Mouse (Mus musculus) cerebellum, postnatal 25 days (tissue): Measurements from ENCODE around the gene Fcgr4.
"Not testable (repeated sequence)": the region's sequence is repeated elsewhere in the genome, so short reads cannot be mapped to it uniquely, and the experiment has no call there.

Source experiments
- DNase-seq, 2 experiments: peaks; one replicate each; pipeline ENCODE4 v3.0.0; 2021; ENCODE audit warnings: mixed read lengths in 2 of 2

The Fcgr4 gene

DNA sequence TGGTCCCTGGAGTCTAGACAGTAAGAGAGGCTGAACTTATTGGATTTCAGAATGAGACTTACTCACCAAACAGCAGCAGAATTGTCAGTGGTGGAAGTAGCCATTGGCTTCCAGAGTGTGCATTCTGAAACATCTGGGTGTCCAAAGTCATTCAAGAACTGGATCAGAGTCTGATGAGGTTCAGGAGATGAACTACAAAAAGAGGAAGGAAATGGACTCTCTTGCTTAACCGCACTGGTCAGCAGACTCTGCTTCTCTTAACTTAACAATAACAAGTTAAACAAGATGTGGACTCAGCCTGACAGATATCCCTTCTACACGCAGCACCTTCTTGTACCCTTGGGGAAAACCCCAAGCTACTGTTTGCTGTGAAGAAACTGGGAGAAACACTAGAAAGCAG is 40.5 kb downstream of the Fcgr4 start:
- no peak for DNase-seq

- DNase-seq, result no peak
Measured at GRCm38 (mm10) chr1:171060392-171060791, 41.7 kb downstream of the Fcgr4 start.

DNA sequence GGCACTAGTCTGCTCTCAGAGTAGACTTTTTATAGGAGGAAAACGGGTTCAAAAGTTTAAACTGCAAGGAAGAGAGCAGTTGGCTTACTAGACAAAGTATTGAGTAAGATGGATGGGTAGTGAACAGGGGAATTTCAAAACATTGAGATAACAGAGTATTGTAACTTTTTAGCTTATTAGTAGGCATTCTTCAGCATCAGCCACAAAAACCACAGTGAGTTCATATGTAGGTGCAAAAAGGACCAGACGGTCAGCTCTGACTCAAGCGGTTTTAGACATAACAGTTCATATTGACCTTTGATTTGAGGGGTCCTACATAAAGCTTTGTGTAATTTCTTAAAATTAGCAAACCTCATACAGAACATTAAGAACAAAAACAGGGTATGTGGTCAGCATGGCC is 42.8 kb downstream of the Fcgr4 start:
- no peak for DNase-seq

- peak; percentile 46 to 59 for DNase-seq
Measured at GRCm38 (mm10) chr1:171063569-171064490, 45.1 kb downstream of the Fcgr4 start.

- peak; percentile 79 to 81 for DNase-seq
Measured at GRCm38 (mm10) chr1:171064491-171065242, 45.9 kb downstream of the Fcgr4 start, which contains the start of gene Fcgr3. Gene Fcgr3, minus strand, starts transcription at chr1:171064935.

GRCm38 (mm10) chr1:171065243-171065587 is 46.5 kb downstream of the Fcgr4 start:
- DNase-seq, result peak in 1 of 2 experiments; percentile 58

- peak; percentile 44 to 48 for DNase-seq
Measured at GRCm38 (mm10) chr1:171065768-171066167, 47.0 kb downstream of the Fcgr4 start.

DNA sequence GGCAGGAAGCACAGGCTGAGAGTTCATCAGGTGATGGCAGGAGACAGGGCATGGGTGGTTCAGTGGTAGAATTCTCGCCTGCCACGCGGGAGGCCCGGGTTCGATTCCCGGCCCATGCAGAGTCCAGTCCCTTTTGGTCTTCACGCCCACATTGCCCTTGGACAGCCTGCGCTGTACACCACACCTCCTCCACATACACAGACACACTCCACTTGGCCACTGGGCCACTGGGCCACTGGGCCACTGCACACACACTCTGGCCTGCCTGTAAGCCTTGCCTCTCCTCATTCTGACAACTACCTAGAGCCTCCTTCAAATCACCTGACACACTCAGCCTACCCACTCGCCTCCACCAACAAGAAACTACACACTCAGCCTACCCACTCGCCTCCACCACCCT is 47.9 kb downstream of the Fcgr4 start:
- not testable (repeated sequence) for DNase-seq

GRCm38 (mm10) chr1:171067928-171068327 is 49.2 kb downstream of the Fcgr4 start:
- DNase-seq, result not testable (repeated sequence)

DNA sequence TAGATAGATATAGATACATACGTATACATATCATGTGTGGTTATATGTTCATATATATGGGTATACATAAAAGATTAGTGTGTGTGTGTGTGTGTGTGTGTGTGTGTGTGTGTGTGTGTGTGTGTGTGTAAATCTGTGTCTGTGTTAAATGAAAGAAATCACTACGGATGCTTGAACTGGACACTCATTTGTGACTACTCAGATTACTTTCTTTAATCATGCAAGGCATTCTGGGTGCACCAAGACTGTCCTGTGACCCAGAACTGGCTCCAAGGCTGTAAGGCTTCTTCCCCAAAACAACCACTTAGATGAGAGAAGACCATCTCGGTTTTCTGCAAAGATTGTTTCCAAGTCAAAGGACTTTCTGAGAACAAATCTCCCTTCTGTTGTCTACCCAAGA is 50.8 kb downstream of the Fcgr4 start:
- not testable (repeated sequence) for DNase-seq

DNA sequence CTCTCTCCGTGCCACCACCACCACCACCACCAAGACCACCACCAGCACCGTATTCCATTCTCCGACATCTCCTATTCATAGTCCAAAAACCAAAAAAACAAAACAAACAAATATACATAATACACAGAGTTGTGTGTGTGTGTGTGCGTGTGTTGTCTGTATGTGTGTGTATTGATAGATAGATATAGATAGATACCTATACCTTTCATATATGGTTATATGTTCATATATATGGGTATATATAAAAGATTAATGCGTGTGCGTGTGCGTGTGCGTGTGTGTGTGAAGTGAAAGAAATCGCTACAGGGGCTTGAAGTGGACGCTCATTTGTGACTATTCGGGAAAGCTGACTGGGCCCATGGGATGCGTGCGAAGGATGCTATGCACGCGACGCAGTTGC is 52.2 kb downstream of the Fcgr4 start:
- DNase-seq, result not testable (repeated sequence)

- DNase-seq, result not testable (repeated sequence)
Measured at GRCm38 (mm10) chr1:171071726-171072125, 53.0 kb downstream of the Fcgr4 start.

GRCm38 (mm10) chr1:171072217-171072616 is 53.5 kb downstream of the Fcgr4 start:
- not testable (repeated sequence) for DNase-seq

GRCm38 (mm10) chr1:171074283-171074682 is 55.6 kb downstream of the Fcgr4 start:
- DNase-seq, result not testable (repeated sequence)

DNA sequence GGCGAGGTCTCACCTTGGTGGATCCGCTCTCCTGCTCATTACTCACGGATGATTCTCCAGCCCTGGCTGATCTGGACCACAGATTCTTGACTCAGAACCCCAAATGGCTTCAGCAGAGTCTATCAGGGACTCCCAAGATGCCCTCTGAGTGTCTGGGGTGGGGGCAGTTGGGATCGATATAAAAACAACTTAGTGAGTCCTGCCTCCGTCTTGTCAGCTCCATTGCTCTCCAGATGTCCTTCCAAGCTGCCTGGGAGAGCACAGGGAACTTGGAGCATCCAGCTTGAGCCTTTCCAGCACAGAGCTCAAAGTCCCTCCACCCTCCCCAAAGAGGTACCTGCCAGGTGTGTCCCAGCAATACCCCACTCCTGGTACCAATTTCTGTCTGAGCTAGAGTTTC is 57.5 kb downstream of the Fcgr4 start:
- not testable (repeated sequence) for DNase-seq

- not testable (repeated sequence) for DNase-seq
Measured at GRCm38 (mm10) chr1:171077192-171077591, 58.5 kb downstream of the Fcgr4 start.

DNA sequence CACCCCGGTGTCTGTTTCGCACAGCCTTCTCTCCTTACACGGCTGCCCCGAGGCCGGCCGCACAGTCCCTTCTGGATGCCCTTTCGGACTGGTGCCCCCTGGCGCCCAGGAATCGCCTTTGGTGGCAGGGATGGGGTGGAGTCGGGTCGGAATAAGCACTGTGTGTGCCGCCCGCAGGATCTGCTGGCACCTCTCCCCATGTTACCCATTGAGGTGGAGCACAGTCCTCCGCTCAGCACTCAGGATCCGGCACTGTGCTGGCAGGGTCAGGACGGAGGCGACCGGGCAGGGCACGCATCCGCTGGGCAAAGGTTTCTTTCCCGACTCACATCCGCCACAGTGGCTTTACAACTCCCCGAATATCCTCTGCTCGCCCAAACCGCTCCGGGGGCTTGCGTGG is 59.2 kb downstream of the Fcgr4 start:
- DNase-seq, result peak; percentile 48 to 67

DNA sequence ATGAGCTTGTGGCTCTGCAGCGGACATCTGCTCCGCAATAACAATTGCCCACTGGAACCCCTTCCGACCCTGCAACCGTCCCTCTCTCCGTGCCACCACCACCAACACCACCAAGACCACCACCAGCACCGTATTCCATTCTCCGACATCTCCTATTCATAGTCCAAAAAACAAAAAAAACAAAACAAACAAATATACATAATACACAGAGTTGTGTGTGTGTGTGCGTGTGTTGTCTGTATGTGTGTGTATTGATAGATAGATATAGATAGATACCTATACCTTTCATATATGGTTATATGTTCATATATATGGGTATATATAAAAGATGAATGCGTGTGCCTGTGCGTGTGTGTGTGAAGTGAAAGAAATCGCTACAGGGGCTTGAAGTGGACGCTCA is 59.7 kb downstream of the Fcgr4 start:
- DNase-seq, result not testable (repeated sequence)

- DNase-seq, result not testable (repeated sequence)
Measured at GRCm38 (mm10) chr1:171079345-171079744, 60.6 kb downstream of the Fcgr4 start.
